In genomic region chr2:170139411-170140046, GRCm38 (mm10) we compare ENCODE assay signal across 19 mouse cellular contexts. TPM values are rescaled to one million over a fixed set of nuclear protein-coding genes. Genes with fewer than 3 reads are reported as not detected.
DNase-seq lines count a peak whose midpoint lies in the region; ATAC-seq and TF ChIP-seq lines count a peak whose summit lies in the region.
"Had no signal": no experiment of that assay in that cellular context is flagged by ENCODE, and none has a peak within 500 bp of the region (broad histone marks: within the 10 kb centered on the region; RNA-seq: fewer than 3 reads in every experiment).

No protein-coding gene starts in this region.

- TF ChIP-seq POLR2A in embryonic fibroblast, embryonic 13.5 days (IDR thresholded peaks at IDR 0.05; ENCODE audit: low read depth, low read length): no peak

- no peak overlapping the region for H3K4me3 ChIP-seq in lung, embryonic 16.5 days (ENCODE audit: low read length)
- H3K4me3 ChIP-seq in embryonic fibroblast, embryonic 13.5 days (ENCODE audit: insufficient read depth, low read length): no peak overlapping the region
- H3K4me3 ChIP-seq in liver, embryonic 15.5 days (replicated peaks): no peak overlapping the region
- H3K4me3 ChIP-seq in hindbrain, embryonic 10.5 days: no peak overlapping the region
- H3K4me3 ChIP-seq: embryonic facial prominence, embryonic 12.5 days; gastrocnemius, adult 2 months; limb, embryonic 13.5 days; midbrain, embryonic 13.5 days had no signal

- peak overlapping the region; percentile 10 for H3K27ac ChIP-seq in lung, embryonic 16.5 days (ENCODE audit: low read length)
- peak overlapping the region; percentile 49 for H3K27ac ChIP-seq in embryonic fibroblast, embryonic 13.5 days (ENCODE audit: insufficient read depth, low read length)
- H3K27ac ChIP-seq in liver, embryonic 15.5 days (replicated peaks): peak overlapping the region; percentile 53; the same call in 1 of the 2 replicates
- no peak overlapping the region for H3K27ac ChIP-seq in hindbrain, embryonic 10.5 days
- H3K27ac ChIP-seq: embryonic facial prominence, embryonic 12.5 days; gastrocnemius, adult 2 months; limb, embryonic 13.5 days; midbrain, embryonic 13.5 days had no signal

- WGBS in lung, embryonic 16.5 days: 15% methylated on average over 9 of the region's 9 CpGs
- WGBS in liver, embryonic 15.5 days (ENCODE audit: insufficient replicate concordance): 62% methylated on average over 9 of the region's 9 CpGs
- 70% methylated on average over 9 of the region's 9 CpGs for WGBS in hindbrain, embryonic 10.5 days

- ATAC-seq in lung, embryonic 16.5 days (ENCODE audit: low read depth): peak; percentile 72
- ATAC-seq in liver, embryonic 15.5 days (ENCODE audit: insufficient read depth): 0 out of 2 replicates have a peak, but pooled peaks have one; percentile 16
- ATAC-seq: forebrain, postnatal 0 days; midbrain, embryonic 13.5 days had no signal

- DNase-seq in lung, postnatal 14 days: no peak
- DNase-seq in layer of hippocampus, adult 18-20 months (ENCODE audit: low spot score in 2 of 2): no peak
- no peak for DNase-seq in adrenal gland, postnatal 4 days (ENCODE audit: low spot score in 2 of 2)
- DNase-seq in hindbrain, embryonic 10.5 days (ENCODE audit: low spot score): no peak
- DNase-seq: adrenal gland, adult 8-10 months; cerebellum, adult 11 months; forebrain, postnatal 0 days; gastrocnemius, adult 2 months; heart, adult 18-20 months; kidney, adult 2 months; kidney, postnatal 14 days; right cerebral cortex, postnatal 25 days; thymus, postnatal 4 days had no signal

- H3K4me2 ChIP-seq in lung, embryonic 16.5 days (ENCODE audit: low read depth, low read length): 0 out of 2 replicates have a peak overlapping the region, but pooled peaks have one; percentile 0
- peak overlapping the region; percentile 31; the same call in 1 of the 2 replicates for H3K4me2 ChIP-seq in liver, embryonic 15.5 days
- H3K4me2 ChIP-seq: embryonic facial prominence, embryonic 12.5 days; limb, embryonic 13.5 days; midbrain, embryonic 13.5 days had no signal

- TF ChIP-seq CTCF in embryonic fibroblast, embryonic 13.5 days (IDR thresholded peaks at IDR 0.05; ENCODE audit: borderline replicate concordance, insufficient read depth, low read length): no peak

- peaks cover 8% of the 10 kb centered on the region for H3K4me1 ChIP-seq in lung, embryonic 16.5 days (replicated peaks; ENCODE audit: control insufficient read depth, insufficient read depth, low read length)
- no peaks in the 10 kb centered on the region; the same call in 1 of the 2 replicates for H3K4me1 ChIP-seq in embryonic fibroblast, embryonic 13.5 days (ENCODE audit: control insufficient read depth, insufficient read depth, low read length)
- H3K4me1 ChIP-seq in liver, embryonic 15.5 days (replicated peaks): peaks cover 53% of the 10 kb centered on the region
- H3K4me1 ChIP-seq in hindbrain, embryonic 10.5 days (replicated peaks): no peaks in the 10 kb centered on the region

- H3K27me3 ChIP-seq in lung, embryonic 16.5 days (ENCODE audit: control insufficient read depth, insufficient read depth, low read depth, low read length): no peaks in the 10 kb centered on the region
- no peaks in the 10 kb centered on the region for H3K27me3 ChIP-seq in liver, embryonic 15.5 days
- H3K27me3 ChIP-seq in hindbrain, embryonic 10.5 days (ENCODE audit: insufficient read depth, poor library complexity, severe bottlenecking): no peaks in the 10 kb centered on the region
- H3K27me3 ChIP-seq: embryonic facial prominence, embryonic 12.5 days; limb, embryonic 13.5 days had no signal

- H3K36me3 ChIP-seq in lung, embryonic 16.5 days (ENCODE audit: control insufficient read depth, insufficient read depth, low read length): no peaks in the 10 kb centered on the region
- H3K36me3 ChIP-seq in liver, embryonic 15.5 days (replicated peaks): peaks cover 13% of the 10 kb centered on the region; the same call in 1 of the 2 replicates
- no peaks in the 10 kb centered on the region for H3K36me3 ChIP-seq in hindbrain, embryonic 10.5 days
- H3K36me3 ChIP-seq: embryonic facial prominence, embryonic 12.5 days; limb, embryonic 13.5 days; midbrain, embryonic 13.5 days had no signal

- H3K9me3 ChIP-seq in lung, embryonic 16.5 days (ENCODE audit: control insufficient read depth, low read length): no peaks in the 10 kb centered on the region
- H3K9me3 ChIP-seq in liver, embryonic 15.5 days (replicated peaks): no peaks in the 10 kb centered on the region
- H3K9me3 ChIP-seq in hindbrain, embryonic 10.5 days: no peaks in the 10 kb centered on the region
- H3K9me3 ChIP-seq: embryonic facial prominence, embryonic 12.5 days; limb, embryonic 13.5 days; midbrain, embryonic 13.5 days had no signal

- H3K9ac ChIP-seq in lung, embryonic 16.5 days (ENCODE audit: low read length): no peak overlapping the region
- no peak overlapping the region for H3K9ac ChIP-seq in liver, embryonic 15.5 days
- H3K9ac ChIP-seq: embryonic facial prominence, embryonic 12.5 days; forebrain, postnatal 0 days; limb, embryonic 13.5 days; midbrain, embryonic 13.5 days had no signal

RNA-seq across cellular contexts. Expression of gene Zfp217, which starts 8.4 kb away (rescaled TPM):
- polyA plus RNA-seq in lung, embryonic 16.5 days (2015; fragmentation: Nextera tagmentation; extraction: Ambion mirVana): 5.2 and 6.1 TPM in 2 replicates
- polyA plus RNA-seq in embryonic fibroblast, embryonic 13.5 days (2011; ENCODE audit: insufficient read length, low read depth, missing spikeins): 13.0 and 13.2 TPM in 2 replicates
- polyA plus RNA-seq in liver, embryonic 15.5 days (2015; fragmentation: Nextera tagmentation; extraction: Ambion mirVana): 3.4 and 4.7 TPM in 2 replicates
- total RNA-seq in layer of hippocampus, adult 18-20 months (2021): 1 to 10 TPM; 4.2 TPM
- 10 to 100 TPM; 34.9 to 37.9 TPM for total RNA-seq in adrenal gland, postnatal 4 days (2021)
- polyA plus RNA-seq in hindbrain, embryonic 10.5 days (2016; fragmentation: Nextera tagmentation; extraction: Ambion mirVana): 3.0 TPM in 2 replicates
